ENCODE assay signal across 8 mouse cellular contexts in genomic region chr9:21238733-21239464, GRCm38 (mm10). TPM values are rescaled to one million over a fixed set of nuclear protein-coding genes. Genes with fewer than 3 reads are reported as not detected.
A peak's percentile ranks its signal among the peaks of the same experiment; 100 is the strongest.
DNase-seq lines count a peak whose midpoint lies in the region; ATAC-seq and TF ChIP-seq lines count a peak whose summit lies in the region.

Gene Keap1 (minus strand): TSS chr9:21239361.

- H3K4me1 ChIP-seq in forebrain, embryonic 12.5 days, result peaks cover 26% of the 10 kb centered on the region
- H3K4me1 ChIP-seq in heart, embryonic 16.5 days (ENCODE audit: control insufficient read depth, insufficient read depth, low read length), result peaks cover 21% of the 10 kb centered on the region
- H3K4me1 ChIP-seq in liver, postnatal 0 days (ENCODE audit: insufficient read depth), result peaks cover 30% of the 10 kb centered on the region
- H3K4me1 ChIP-seq in neural tube, embryonic 14.5 days (ENCODE audit: control insufficient read depth, insufficient read depth, low read length), result peaks cover 13% of the 10 kb centered on the region

- H3K4me3 ChIP-seq in forebrain, embryonic 12.5 days (replicated peaks), result peak within 1 kb of the TSS; percentile 86
- H3K4me3 ChIP-seq in heart, embryonic 16.5 days (ENCODE audit: low read length), result peak within 1 kb of the TSS; percentile 72
- H3K4me3 ChIP-seq in liver, postnatal 0 days (ENCODE audit: low read depth, low read length), result peak within 1 kb of the TSS; percentile 86
- peak within 1 kb of the TSS; percentile 90 for H3K4me3 ChIP-seq in neural tube, embryonic 14.5 days (ENCODE audit: low read depth, low read length)

- peaks cover 35% of the 10 kb centered on the region for H3K27me3 ChIP-seq in forebrain, embryonic 12.5 days
- peaks cover 15% of the 10 kb centered on the region for H3K27me3 ChIP-seq in heart, embryonic 16.5 days (ENCODE audit: control insufficient read depth, insufficient read depth, low read length)
- peaks cover 14% of the 10 kb centered on the region for H3K27me3 ChIP-seq in liver, postnatal 0 days (ENCODE audit: insufficient read depth, low read length)
- H3K27me3 ChIP-seq in neural tube, embryonic 14.5 days (ENCODE audit: control insufficient read depth, insufficient read depth, low read length), result peaks cover 3% of the 10 kb centered on the region; the same call in 1 of the 2 replicates

- peak; percentile 68 for ATAC-seq in CD4-positive, CD25-positive, alpha-beta regulatory T cell, adult 4 months
- ATAC-seq in forebrain, embryonic 12.5 days (ENCODE audit: low FRiP score), result peak; percentile 87
- peak; percentile 84 for ATAC-seq in heart, embryonic 16.5 days (replicated peaks; ENCODE audit: extremely low read depth, insufficient read depth, low FRiP score)
- ATAC-seq in liver, postnatal 0 days, result peak; percentile 89
- ATAC-seq in neural tube, embryonic 14.5 days (ENCODE audit: low read depth), result peak; percentile 88

- H3K27ac ChIP-seq in forebrain, embryonic 12.5 days, result peak within 1 kb of the TSS; percentile 88
- peak within 1 kb of the TSS; percentile 97 for H3K27ac ChIP-seq in heart, embryonic 16.5 days (ENCODE audit: low read length)
- H3K27ac ChIP-seq in liver, postnatal 0 days (ENCODE audit: low read depth), result peak within 1 kb of the TSS; percentile 97
- H3K27ac ChIP-seq in neural tube, embryonic 14.5 days (ENCODE audit: low read depth, low read length), result peak within 1 kb of the TSS; percentile 91

- H3K4me2 ChIP-seq in forebrain, embryonic 12.5 days, result peak within 1 kb of the TSS; percentile 77
- H3K4me2 ChIP-seq in heart, embryonic 16.5 days (ENCODE audit: low read depth, low read length), result peak within 1 kb of the TSS; percentile 73
- peak within 1 kb of the TSS; percentile 77 for H3K4me2 ChIP-seq in liver, postnatal 0 days (ENCODE audit: low read depth, low read length)
- H3K4me2 ChIP-seq in neural tube, embryonic 14.5 days (ENCODE audit: low read depth, low read length), result peak within 1 kb of the TSS; percentile 85

- peak within 1 kb of the TSS; percentile 97 for H3K9ac ChIP-seq in forebrain, embryonic 12.5 days
- H3K9ac ChIP-seq in heart, embryonic 16.5 days (ENCODE audit: low read length), result peak within 1 kb of the TSS; percentile 99
- peak within 1 kb of the TSS; percentile 94 for H3K9ac ChIP-seq in liver, postnatal 0 days (replicated peaks)
- H3K9ac ChIP-seq in neural tube, embryonic 14.5 days (replicated peaks; ENCODE audit: low read depth, low read length), result peak within 1 kb of the TSS; percentile 94

- WGBS in forebrain, embryonic 12.5 days, result under 1% methylated on average over 66 of the region's 90 CpGs
- under 1% methylated on average over 85 of the region's 90 CpGs for WGBS in heart, embryonic 16.5 days
- 4% methylated on average over 60 of the region's 90 CpGs for WGBS in liver, postnatal 0 days (ENCODE audit: insufficient replicate concordance)
- under 1% methylated on average over 83 of the region's 90 CpGs for WGBS in neural tube, embryonic 14.5 days

- H3K36me3 ChIP-seq in forebrain, embryonic 12.5 days (replicated peaks), result peaks cover 18% of the 10 kb centered on the region
- H3K36me3 ChIP-seq in heart, embryonic 16.5 days (ENCODE audit: control insufficient read depth, insufficient read depth), result peaks cover 12% of the 10 kb centered on the region
- peaks cover 7% of the 10 kb centered on the region; the same call in 1 of the 2 replicates for H3K36me3 ChIP-seq in liver, postnatal 0 days (replicated peaks; ENCODE audit: insufficient read depth, low read length)
- peaks cover 6% of the 10 kb centered on the region for H3K36me3 ChIP-seq in neural tube, embryonic 14.5 days (ENCODE audit: control insufficient read depth, insufficient read depth, low read length)

- TF ChIP-seq EP300 in liver, postnatal 0 days (IDR thresholded peaks at IDR 0.05; ENCODE audit: low read depth), result no peak

- peak; percentile 46 for DNase-seq in c-Kit-positive CD71-positive TER-119-negative erythroid progenitor cells, embryonic 14.5 days (ENCODE audit: low read depth)
- peak; percentile 82 to 91 for DNase-seq in kidney, postnatal 36 days
- DNase-seq in liver, postnatal 0 days, result peak; percentile 89
- peak; percentile 90 for DNase-seq in testis, postnatal 10 days (ENCODE audit: low spot score)

- no peaks in the 10 kb centered on the region for H3K9me3 ChIP-seq in forebrain, embryonic 12.5 days
- H3K9me3 ChIP-seq in heart, embryonic 16.5 days (replicated peaks; ENCODE audit: control insufficient read depth, low read length), result 0 out of 2 replicates have a peak, but pooled peaks cover 2% of the 10 kb centered on the region
- no peaks in the 10 kb centered on the region for H3K9me3 ChIP-seq in liver, postnatal 0 days (ENCODE audit: low read length)
- no peaks in the 10 kb centered on the region for H3K9me3 ChIP-seq in neural tube, embryonic 14.5 days (ENCODE audit: control insufficient read depth, low read length)

- TF ChIP-seq CTCF in liver, postnatal 0 days (IDR thresholded peaks at IDR 0.05; ENCODE audit: low read depth), result no peak; the same call in 1 of the 2 replicates

RNA-seq across cellular contexts. Expression of gene Keap1, which starts in this region (rescaled TPM):
- 10 to 100 TPM; 20.1 to 43.4 TPM for polyA plus RNA-seq in CD4-positive, CD25-positive, alpha-beta regulatory T cell, adult 4 months (2017; shearing (Covaris generic))
- 47.5 and 49.6 TPM in 2 replicates for polyA plus RNA-seq in forebrain, embryonic 12.5 days (2016; fragmentation: Nextera tagmentation; extraction: Ambion mirVana)
- polyA plus RNA-seq in heart, embryonic 16.5 days (2015; fragmentation: Nextera tagmentation; extraction: Ambion mirVana), result 51.5 and 54.6 TPM in 2 replicates
- polyA plus RNA-seq in liver, postnatal 0 days (2015; fragmentation: Nextera tagmentation; extraction: Ambion mirVana), result 22.9 and 26.5 TPM in 2 replicates
- 34.2 and 43.6 TPM in 2 replicates for polyA plus RNA-seq in neural tube, embryonic 14.5 days (2014; fragmentation: Nextera tagmentation; extraction: Ambion mirVana)

Comparison
In these comparisons a context has a peak if more than half of its experiments do, and no peak if none do; other contexts are left out.
1. Peak in every context shown above with its lines: DNase-seq, ATAC-seq, H3K4me3 ChIP-seq and H3K27ac ChIP-seq.